Mouse (Mus musculus): Measurements from ENCODE around the gene Atp6v0d1.
"Not testable (repeated sequence)": the region's sequence is repeated elsewhere in the genome, so short reads cannot be mapped to it uniquely, and the experiment has no call there.

Atp6v0d1 gene

GRCm38 (mm10) chr8:105565952-105566702, at the start of gene Atp6v0d1:
Gene Atp6v0d1, minus strand, starts transcription at chr8:105566047.
- peak; percentile 96 to 99 for DNase-seq

- DNase-seq = peak; percentile 61 to 65
Measured at GRCm38 (mm10) chr8:105613830-105614511, 48.1 kb upstream of the Atp6v0d1 start.

GRCm38 (mm10) chr8:105613037-105613436, 47.2 kb upstream of the Atp6v0d1 start:
- no peak for DNase-seq

- DNase-seq = no peak
Measured at GRCm38 (mm10) chr8:105611836-105612235, 46.0 kb upstream of the Atp6v0d1 start.

- DNase-seq = no peak
Measured at GRCm38 (mm10) chr8:105609771-105610170, 43.9 kb upstream of the Atp6v0d1 start.

- no peak for DNase-seq
Measured at GRCm38 (mm10) chr8:105609355-105609754, 43.5 kb upstream of the Atp6v0d1 start.

GRCm38 (mm10) chr8:105607684-105608083, 41.8 kb upstream of the Atp6v0d1 start:
- peak in 1 of 2 experiments; percentile 51 for DNase-seq

- DNase-seq = no peak
Measured at GRCm38 (mm10) chr8:105607062-105607461, 41.2 kb upstream of the Atp6v0d1 start.

- DNase-seq = peak; percentile 46
Measured at GRCm38 (mm10) chr8:105606189-105607023, 40.6 kb upstream of the Atp6v0d1 start.

GRCm38 (mm10) chr8:105605491-105606188, 39.8 kb upstream of the Atp6v0d1 start:
- DNase-seq = peak; percentile 45 to 57

- peak; percentile 69 to 78 for DNase-seq
Measured at GRCm38 (mm10) chr8:105604804-105605381, 39.0 kb upstream of the Atp6v0d1 start, which contains the start of gene Ripor1. Gene Ripor1, plus strand, starts transcription at chr8:105605255.

- not testable (repeated sequence) for DNase-seq
Measured at GRCm38 (mm10) chr8:105602540-105602939, 36.7 kb upstream of the Atp6v0d1 start.

GRCm38 (mm10) chr8:105601301-105601700, 35.5 kb upstream of the Atp6v0d1 start:
- DNase-seq = no peak

GRCm38 (mm10) chr8:105598777-105599176, 32.9 kb upstream of the Atp6v0d1 start:
- DNase-seq = no peak

- DNase-seq = peak; percentile 55 to 83
Measured at GRCm38 (mm10) chr8:105596362-105597034, 30.7 kb upstream of the Atp6v0d1 start.

GRCm38 (mm10) chr8:105594451-105595242, 28.8 kb upstream of the Atp6v0d1 start:
- no peak for DNase-seq

- DNase-seq = no peak
Measured at GRCm38 (mm10) chr8:105593859-105594258, 28.0 kb upstream of the Atp6v0d1 start.

GRCm38 (mm10) chr8:105592431-105592830, 26.6 kb upstream of the Atp6v0d1 start:
- no peak for DNase-seq

GRCm38 (mm10) chr8:105579719-105580118, 13.9 kb upstream of the Atp6v0d1 start:
- no peak for DNase-seq

- DNase-seq = no peak
Measured at GRCm38 (mm10) chr8:105575538-105575937, 9.7 kb upstream of the Atp6v0d1 start.

GRCm38 (mm10) chr8:105574741-105575140, 8.9 kb upstream of the Atp6v0d1 start:
- DNase-seq = no peak

Data from spleen, adult 18-20 months (tissue).